Mouse (Mus musculus) forebrain, embryonic 10.5 days (tissue): Measurements from ENCODE around the gene Prss40. TPM values are rescaled to one million over a fixed set of nuclear protein-coding genes. Genes with fewer than 3 reads are reported as not detected.
"Not testable (repeated sequence)": the region's sequence is repeated elsewhere in the genome, so short reads cannot be mapped to it uniquely, and the experiment has no call there.

ENCODE experiments used
- DNase-seq: peaks from one replicate; pipeline ENCODE4 v3.0.0-alpha.2; 2017; ENCODE audit warnings: low spot score; ENCODE audit errors: extremely low spot score
- H3K27ac ChIP-seq: fragments of 300-500 bp; sonication (generic); 2 replicates; pipeline ENCODE4 v1.5.1; 2016; ENCODE audit warnings: mild to moderate bottlenecking
- H3K27me3 ChIP-seq: fragments of 300-500 bp; sonication (generic); 2 replicates; pipeline ENCODE4 v1.6.1; 2016; ENCODE audit warnings: mild to moderate bottlenecking; ENCODE audit not compliant: poor library complexity, severe bottlenecking
- H3K36me3 ChIP-seq: fragments of 300-500 bp; sonication (generic); replicated peaks from 2 replicates; pipeline ENCODE4 v1.6.1; 2016; ENCODE audit warnings: mild to moderate bottlenecking, moderate library complexity
- H3K4me1 ChIP-seq: fragments of 300-500 bp; sonication (generic); 2 replicates; pipeline ENCODE4 v1.6.1; 2016
- H3K4me3 ChIP-seq: fragments of 300-500 bp; sonication (generic); 2 replicates; pipeline ENCODE4 v1.5.1; 2016; ENCODE audit warnings: mild to moderate bottlenecking, moderate library complexity
- H3K9me3 ChIP-seq: fragments of 300-500 bp; sonication (generic); 2 replicates; pipeline ENCODE4 v1.6.1; 2016; ENCODE audit warnings: mild to moderate bottlenecking, moderate library complexity
- WGBS: fragments of 180-500 bp; shearing (Covaris S2); methylation state at CpG from one replicate; pipeline ENCODE4 v1.1.7; 2016; 5-methylcytosine and 5-hydroxymethylcytosine counted together
- polyA plus RNA-seq: library from polyadenylated mRNA; unstranded; fragments of >200 nt; fragmentation: Nextera tagmentation; extraction: Ambion mirVana; gene quantifications from 2 replicates; pipeline ENCODE4 v1.2.1, GENCODE M21; 2016

The Prss40 gene
- polyA plus RNA-seq, 1 experiment from 2014 or later: not detected

DNA sequence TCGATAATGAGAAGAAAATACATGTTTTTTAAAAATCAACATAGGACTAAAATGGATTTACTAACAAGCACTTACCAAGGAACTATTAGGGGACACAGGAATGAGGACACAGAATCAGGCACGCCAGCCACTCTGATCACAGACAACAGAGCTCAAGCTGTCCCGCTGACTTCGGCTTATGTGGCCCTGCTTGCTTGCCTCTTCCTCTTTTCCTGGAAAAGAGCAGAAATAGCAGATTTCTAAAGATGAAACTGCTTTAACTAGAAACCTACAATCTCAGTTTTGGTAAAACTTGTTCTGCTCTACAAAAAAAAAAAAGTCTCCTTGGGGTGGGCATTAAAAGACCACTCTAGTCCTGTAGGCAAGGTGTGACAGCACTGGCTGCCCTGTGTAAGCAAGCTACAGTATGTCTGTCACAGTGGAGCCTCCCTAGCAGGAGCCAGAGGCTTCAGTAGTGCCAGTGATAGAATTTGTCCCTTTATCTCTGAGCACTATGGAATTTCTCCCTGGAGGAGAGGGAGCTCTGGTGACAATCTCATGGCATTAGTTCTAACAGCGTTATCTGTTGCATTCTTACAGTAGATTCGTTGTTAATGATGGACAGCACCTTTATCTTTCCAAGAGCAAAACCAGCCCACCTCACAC lies 38.4 kb downstream of the Prss40 start:
- no peaks in the 10 kb centered on the region for H3K36me3 ChIP-seq
- DNase-seq: no peak
- H3K4me1 ChIP-seq: no peaks in the 10 kb centered on the region
- 86% methylated on average over 6 of the region's 6 CpGs for WGBS
- no peak overlapping the region for H3K27ac ChIP-seq
- no peaks in the 10 kb centered on the region for H3K9me3 ChIP-seq
- H3K27me3 ChIP-seq: no peaks in the 10 kb centered on the region
- H3K4me3 ChIP-seq: no peak overlapping the region

GRCm38 (mm10) chr1:34518259-34518658 lies 42.5 kb downstream of the Prss40 start:
- H3K36me3 ChIP-seq: no peaks in the 10 kb centered on the region
- no peak overlapping the region for H3K4me3 ChIP-seq
- 0 out of 2 replicates have a peak, but pooled peaks cover 2% of the 10 kb centered on the region for H3K9me3 ChIP-seq
- DNase-seq: no peak
- H3K27me3 ChIP-seq: no peaks in the 10 kb centered on the region
- H3K4me1 ChIP-seq: peaks cover 4% of the 10 kb centered on the region
- no peak overlapping the region for H3K27ac ChIP-seq
- 82% methylated on average over 1 of the region's 1 CpGs for WGBS

GRCm38 (mm10) chr1:34517797-34518196 lies 42.9 kb downstream of the Prss40 start:
- not testable (repeated sequence) for H3K27ac ChIP-seq, DNase-seq, H3K9me3 ChIP-seq, H3K4me1 ChIP-seq, H3K36me3 ChIP-seq, H3K4me3 ChIP-seq, H3K27me3 ChIP-seq
- 78% methylated on average over 1 of the region's 1 CpGs for WGBS

DNA sequence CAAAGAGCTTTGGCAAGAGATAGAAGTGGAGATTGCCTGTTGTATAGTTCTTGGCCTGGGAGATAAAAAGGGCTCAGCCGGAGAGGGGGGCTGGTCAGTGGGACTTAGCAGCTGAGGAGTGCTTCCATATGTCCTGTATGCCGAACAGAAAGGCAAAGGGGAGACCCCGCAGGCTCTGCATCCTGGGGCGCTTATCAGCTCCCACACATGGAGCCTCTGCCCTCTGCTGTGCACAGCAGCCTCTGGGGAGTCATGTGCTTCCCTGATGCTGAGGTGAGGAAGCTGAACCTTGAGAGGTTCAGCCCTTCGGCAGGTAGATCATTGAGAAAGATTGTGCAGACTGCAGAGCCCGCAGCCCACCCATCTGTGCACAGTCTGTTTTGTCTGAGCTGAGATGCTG lies 43.4 kb downstream of the Prss40 start:
- not testable (repeated sequence) for H3K4me1 ChIP-seq, DNase-seq, H3K27me3 ChIP-seq, H3K9me3 ChIP-seq, H3K27ac ChIP-seq, H3K36me3 ChIP-seq, H3K4me3 ChIP-seq
- 69% methylated on average over 6 of the region's 6 CpGs for WGBS

GRCm38 (mm10) chr1:34516595-34516994 lies 44.1 kb downstream of the Prss40 start:
- Histone ChIP-seq H3K4me1 (peaks cover 4% of the 10 kb centered on the region), H3K27ac (no peak overlapping the region), H3K36me3 (no peaks in the 10 kb centered on the region), H3K27me3 (no peaks in the 10 kb centered on the region), H3K4me3 (no peak overlapping the region), H3K9me3 (0 out of 2 replicates have a peak, but pooled peaks cover 2% of the 10 kb centered on the region)
- WGBS: 53% methylated on average over 5 of the region's 5 CpGs
- no peak for DNase-seq

DNA sequence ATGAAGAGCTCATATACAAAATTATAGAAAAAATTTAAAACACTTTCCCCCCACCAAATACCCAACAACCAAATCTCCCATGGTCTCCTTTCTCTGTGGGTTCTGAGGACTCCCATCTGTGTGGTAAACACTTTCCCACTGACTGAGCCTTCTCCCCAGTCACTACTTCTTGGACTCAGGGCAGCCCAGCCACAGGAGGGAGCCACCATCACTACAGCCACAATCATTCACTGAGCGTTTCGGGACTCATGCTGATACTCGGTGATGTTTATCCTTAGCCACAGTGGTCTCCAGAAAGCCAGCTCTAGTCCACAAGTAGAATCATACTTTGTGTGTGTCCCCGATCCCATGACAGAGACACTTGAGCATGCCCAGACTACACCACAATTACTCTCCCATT lies 47.7 kb downstream of the Prss40 start:
- Histone ChIP-seq H3K27ac (no peak overlapping the region), H3K4me1 (peaks cover 16% of the 10 kb centered on the region), H3K27me3 (no peaks in the 10 kb centered on the region), H3K9me3 (0 out of 2 replicates have a peak, but pooled peaks cover 2% of the 10 kb centered on the region), H3K4me3 (no peak overlapping the region), H3K36me3 (no peaks in the 10 kb centered on the region)
- WGBS: 80% methylated on average over 4 of the region's 4 CpGs
- DNase-seq: no peak

GRCm38 (mm10) chr1:34511027-34511426 lies 49.7 kb downstream of the Prss40 start:
- peak overlapping the region; percentile 27; the same call in 1 of the 2 replicates for H3K4me3 ChIP-seq
- H3K4me1 ChIP-seq: peaks cover 12% of the 10 kb centered on the region
- WGBS: 8% methylated on average over 3 of the region's 3 CpGs
- peak; percentile 51 for DNase-seq
- H3K27me3 ChIP-seq: no peaks in the 10 kb centered on the region
- H3K36me3 ChIP-seq: no peaks in the 10 kb centered on the region
- no peak overlapping the region for H3K27ac ChIP-seq
- H3K9me3 ChIP-seq: no peaks in the 10 kb centered on the region

- no peaks in the 10 kb centered on the region for H3K36me3 ChIP-seq
- no peak for DNase-seq
- H3K4me1 ChIP-seq: peaks cover 12% of the 10 kb centered on the region
- WGBS: 3% methylated on average over 7 of the region's 7 CpGs
- peak overlapping the region; percentile 27; the same call in 1 of the 2 replicates for H3K4me3 ChIP-seq
- H3K27me3 ChIP-seq: no peaks in the 10 kb centered on the region
- H3K27ac ChIP-seq: no peak overlapping the region
- H3K9me3 ChIP-seq: no peaks in the 10 kb centered on the region
These were observed 50.2 kb downstream of the Prss40 start for GRCm38 (mm10) chr1:34510575-34510981.

- no peak overlapping the region for H3K27ac ChIP-seq
- WGBS: 85% methylated on average over 3 of the region's 3 CpGs
- no peaks in the 10 kb centered on the region for H3K27me3 ChIP-seq
- H3K4me1 ChIP-seq: peaks cover 12% of the 10 kb centered on the region
- H3K36me3 ChIP-seq: no peaks in the 10 kb centered on the region
- no peak for DNase-seq
- H3K4me3 ChIP-seq: no peak overlapping the region
- no peaks in the 10 kb centered on the region for H3K9me3 ChIP-seq
These were observed 52.8 kb downstream of the Prss40 start for GRCm38 (mm10) chr1:34507986-34508385.

DNA sequence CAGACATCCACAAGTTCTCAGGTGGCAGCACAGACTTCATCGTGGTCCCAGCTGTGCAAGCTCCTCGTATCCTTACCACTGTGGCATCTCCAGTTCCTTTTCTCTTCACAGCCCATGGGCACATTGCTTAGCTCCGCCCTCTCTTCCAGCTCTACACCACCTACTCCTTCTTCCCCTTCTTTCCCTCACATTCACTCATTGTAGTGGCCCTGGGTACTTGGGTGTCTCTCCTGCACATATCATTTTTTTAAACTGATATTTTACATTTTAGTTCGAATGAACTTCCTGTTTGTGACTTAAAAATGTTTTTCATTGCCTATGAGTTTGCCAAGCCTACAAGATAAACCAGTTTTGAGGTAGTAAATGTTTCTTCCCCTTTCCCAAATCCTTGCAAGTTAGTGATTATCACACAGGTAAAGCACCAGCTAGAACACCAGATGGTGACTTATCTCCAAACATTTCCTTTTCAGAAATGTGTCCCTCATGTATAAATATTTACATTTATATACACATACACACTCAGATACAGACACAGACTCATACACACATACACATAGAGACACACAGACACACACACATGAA lies 54.7 kb downstream of the Prss40 start:
- Histone ChIP-seq H3K4me1 (peaks cover 11% of the 10 kb centered on the region), H3K36me3 (no peaks in the 10 kb centered on the region), H3K4me3 (no peak overlapping the region), H3K27me3 (no peaks in the 10 kb centered on the region), H3K9me3 (no peaks in the 10 kb centered on the region), H3K27ac (no peak overlapping the region)
- WGBS: 90% methylated on average over 4 of the region's 4 CpGs
- no peak for DNase-seq

DNA sequence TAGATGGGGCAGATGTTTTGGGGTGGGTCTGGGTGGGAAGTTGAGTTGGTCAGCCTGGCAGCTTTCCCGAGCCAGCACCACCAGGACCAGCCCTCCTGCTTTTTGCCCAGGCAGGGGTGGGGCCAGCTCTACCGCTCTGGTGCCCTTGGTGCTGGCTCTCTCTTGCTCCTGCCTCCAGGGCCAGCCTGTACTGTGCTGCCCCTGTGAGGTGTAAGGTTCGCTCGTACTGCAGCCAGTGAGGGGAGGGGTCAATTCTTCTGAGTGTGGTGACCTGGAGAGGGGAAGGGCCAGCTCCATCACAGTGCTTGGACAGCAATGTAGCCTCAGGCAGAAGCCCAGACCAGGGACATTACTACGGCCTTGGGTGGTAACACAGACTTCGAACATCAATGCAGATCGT lies 55.4 kb downstream of the Prss40 start:
- no peaks in the 10 kb centered on the region for H3K27me3 ChIP-seq
- WGBS: 71% methylated on average over 7 of the region's 7 CpGs

GRCm38 (mm10) chr1:34502991-34503390 lies 57.8 kb downstream of the Prss40 start:
- Histone ChIP-seq H3K36me3 (no peaks in the 10 kb centered on the region), H3K27me3 (no peaks in the 10 kb centered on the region), H3K9me3 (no peaks in the 10 kb centered on the region), H3K4me1 (no peaks in the 10 kb centered on the region), H3K27ac (no peak overlapping the region), H3K4me3 (no peak overlapping the region)
- WGBS: 57% methylated on average over 3 of the region's 3 CpGs
- DNase-seq: no peak

More for the DNA sequence above, 55.4 kb downstream of the Prss40 start:
- Histone ChIP-seq H3K4me3 (no peak overlapping the region), H3K27ac (no peak overlapping the region), H3K4me1 (peaks cover 3% of the 10 kb centered on the region), H3K9me3 (no peaks in the 10 kb centered on the region), H3K36me3 (no peaks in the 10 kb centered on the region)
- DNase-seq: no peak
